ENCODE assay signal across 9 mouse cellular contexts in the genomic region with DNA sequence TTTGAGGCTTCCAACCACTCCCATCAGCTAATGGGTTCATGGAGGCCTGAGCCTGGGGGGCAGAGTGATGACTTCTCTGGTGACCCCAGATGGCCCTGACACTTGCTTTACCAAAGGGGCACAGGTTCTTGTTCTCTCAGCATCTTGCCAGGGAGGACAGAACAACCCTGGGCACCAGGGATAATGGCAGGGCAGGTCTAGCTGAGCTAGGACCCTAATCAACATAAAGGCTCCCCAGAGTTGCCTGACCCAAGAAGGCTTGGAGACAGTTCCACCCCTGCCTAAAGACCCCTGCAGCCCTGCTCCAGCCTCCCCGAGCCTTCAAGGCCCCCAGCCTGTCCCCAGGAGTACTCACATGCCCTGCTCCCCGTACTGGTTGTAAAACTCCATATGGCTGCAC. TPM values are rescaled to one million over a fixed set of nuclear protein-coding genes. Genes with fewer than 3 reads are reported as not detected.
DNase-seq lines count a peak whose midpoint lies in the region; ATAC-seq lines count a peak whose summit lies in the region.
"Had no signal": no experiment of that assay in that cellular context is flagged by ENCODE, and none has a peak within 500 bp of the region (broad histone marks: within the 10 kb centered on the region; RNA-seq: fewer than 3 reads in every experiment).

No protein-coding gene starts in this region.

- no peaks in the 10 kb centered on the region for H3K9me3 ChIP-seq in forebrain, embryonic 12.5 days
- no peaks in the 10 kb centered on the region for H3K9me3 ChIP-seq in forebrain, embryonic 16.5 days (ENCODE audit: control insufficient read depth, low read length)
- H3K9me3 ChIP-seq in neural tube, embryonic 11.5 days (ENCODE audit: control insufficient read depth, low read length) = no peaks in the 10 kb centered on the region
- H3K9me3 ChIP-seq in liver, embryonic 15.5 days (replicated peaks) = no peaks in the 10 kb centered on the region

- H3K27ac ChIP-seq in forebrain, embryonic 12.5 days = no peak overlapping the region
- no peak overlapping the region for H3K27ac ChIP-seq in forebrain, embryonic 16.5 days (ENCODE audit: low read length)
- no peak overlapping the region for H3K27ac ChIP-seq in neural tube, embryonic 11.5 days (ENCODE audit: low read depth, low read length)
- peak overlapping the region; percentile 97 for H3K27ac ChIP-seq in liver, embryonic 15.5 days (replicated peaks)

- no peak for ATAC-seq in forebrain, embryonic 12.5 days (ENCODE audit: low FRiP score)
- no peak for ATAC-seq in forebrain, embryonic 16.5 days
- no peak for ATAC-seq in neural tube, embryonic 11.5 days (ENCODE audit: insufficient read depth, low FRiP score, low TSS enrichment)
- ATAC-seq in liver, embryonic 15.5 days (ENCODE audit: insufficient read depth) = no peak

- H3K27me3 ChIP-seq in forebrain, embryonic 12.5 days = peaks cover 68% of the 10 kb centered on the region
- H3K27me3 ChIP-seq in forebrain, embryonic 16.5 days (replicated peaks; ENCODE audit: control insufficient read depth, insufficient read depth, low read length) = peaks cover 52% of the 10 kb centered on the region
- H3K27me3 ChIP-seq in neural tube, embryonic 11.5 days (ENCODE audit: control insufficient read depth, insufficient read depth, low read length) = peaks cover 39% of the 10 kb centered on the region
- H3K27me3 ChIP-seq in liver, embryonic 15.5 days = peaks cover 17% of the 10 kb centered on the region

- H3K36me3 ChIP-seq in forebrain, embryonic 12.5 days (replicated peaks) = no peaks in the 10 kb centered on the region
- H3K36me3 ChIP-seq in forebrain, embryonic 16.5 days (ENCODE audit: control insufficient read depth, insufficient read depth) = no peaks in the 10 kb centered on the region
- no peaks in the 10 kb centered on the region for H3K36me3 ChIP-seq in neural tube, embryonic 11.5 days (ENCODE audit: control insufficient read depth, insufficient read depth, low read length)
- H3K36me3 ChIP-seq in liver, embryonic 15.5 days (replicated peaks) = peaks cover 34% of the 10 kb centered on the region

- H3K4me2 ChIP-seq in forebrain, embryonic 12.5 days = peak overlapping the region; percentile 98; the same call in 1 of the 2 replicates
- no peak overlapping the region for H3K4me2 ChIP-seq in forebrain, embryonic 16.5 days (ENCODE audit: low read length)
- H3K4me2 ChIP-seq in neural tube, embryonic 11.5 days (ENCODE audit: low read depth) = peak overlapping the region; percentile 99; the same call in 1 of the 2 replicates
- peak overlapping the region; percentile 100 for H3K4me2 ChIP-seq in liver, embryonic 15.5 days

- H3K4me1 ChIP-seq in forebrain, embryonic 12.5 days = peaks cover 16% of the 10 kb centered on the region
- H3K4me1 ChIP-seq in forebrain, embryonic 16.5 days (replicated peaks; ENCODE audit: control insufficient read depth, insufficient read depth, low read length) = peaks cover 14% of the 10 kb centered on the region
- H3K4me1 ChIP-seq in neural tube, embryonic 11.5 days (ENCODE audit: control insufficient read depth, insufficient read depth, low read length) = peaks cover 13% of the 10 kb centered on the region
- H3K4me1 ChIP-seq in liver, embryonic 15.5 days (replicated peaks) = peaks cover 72% of the 10 kb centered on the region

- DNase-seq in neural tube, embryonic 11.5 days (ENCODE audit: low spot score) = no peak
- DNase-seq in neural tube, embryonic 10.5 days (ENCODE audit: extremely low spot score, low spot score) = no peak
- DNase-seq in thymus, postnatal 25 days = peak; percentile 52
- no peak for DNase-seq in adrenal gland, postnatal 14 days
- no peak for DNase-seq in cerebellum, adult 9-10 months
- DNase-seq: kidney, postnatal 36 days had no signal

- H3K9ac ChIP-seq in forebrain, embryonic 12.5 days = no peak overlapping the region
- no peak overlapping the region for H3K9ac ChIP-seq in forebrain, embryonic 16.5 days (replicated peaks; ENCODE audit: low read depth, low read length)
- no peak overlapping the region for H3K9ac ChIP-seq in neural tube, embryonic 11.5 days (ENCODE audit: low read length)
- peak overlapping the region; percentile 95 for H3K9ac ChIP-seq in liver, embryonic 15.5 days

- 46% methylated on average over 2 of the region's 2 CpGs for WGBS in forebrain, embryonic 12.5 days
- WGBS in forebrain, embryonic 16.5 days = 50% methylated on average over 2 of the region's 2 CpGs
- 22% methylated on average over 2 of the region's 2 CpGs for WGBS in neural tube, embryonic 11.5 days
- WGBS in liver, embryonic 15.5 days (ENCODE audit: insufficient replicate concordance) = 23% methylated on average over 2 of the region's 2 CpGs

- peak overlapping the region; percentile 63; the same call in 1 of the 2 replicates for H3K4me3 ChIP-seq in forebrain, embryonic 12.5 days (replicated peaks)
- no peak overlapping the region for H3K4me3 ChIP-seq in forebrain, embryonic 16.5 days (replicated peaks; ENCODE audit: low read length)
- H3K4me3 ChIP-seq in neural tube, embryonic 11.5 days (ENCODE audit: low read depth, low read length) = 0 out of 2 replicates have a peak overlapping the region, but pooled peaks have one; percentile 58
- H3K4me3 ChIP-seq in liver, embryonic 15.5 days (replicated peaks) = peak overlapping the region; percentile 90

RNA-seq across cellular contexts. Expression of a gene that starts 2.4 kb away (rescaled TPM):
- 0.67 and 0.88 TPM in 2 replicates for polyA plus RNA-seq in forebrain, embryonic 12.5 days (2016; fragmentation: Nextera tagmentation; extraction: Ambion mirVana)
- 0.20 and 0.48 TPM in 2 replicates for polyA plus RNA-seq in forebrain, embryonic 16.5 days (2015; fragmentation: Nextera tagmentation; extraction: Ambion mirVana)
- 3.1 TPM in 2 replicates for polyA plus RNA-seq in neural tube, embryonic 11.5 days (2014; fragmentation: Nextera tagmentation; extraction: Ambion mirVana)
- 11.4 TPM in 2 replicates for polyA plus RNA-seq in liver, embryonic 15.5 days (2015; fragmentation: Nextera tagmentation; extraction: Ambion mirVana)
- total RNA-seq in adrenal gland, postnatal 14 days (2021) = 3.0 and 10.0 TPM in 2 replicates

RNA-seq across cellular contexts. Expression of a gene that starts 13.1 kb away (rescaled TPM):
- polyA plus RNA-seq in forebrain, embryonic 12.5 days (2016; fragmentation: Nextera tagmentation; extraction: Ambion mirVana) = 7.0 and 7.2 TPM in 2 replicates
- 19.6 and 20.6 TPM in 2 replicates for polyA plus RNA-seq in forebrain, embryonic 16.5 days (2015; fragmentation: Nextera tagmentation; extraction: Ambion mirVana)
- 8.9 and 9.3 TPM in 2 replicates for polyA plus RNA-seq in neural tube, embryonic 11.5 days (2014; fragmentation: Nextera tagmentation; extraction: Ambion mirVana)
- polyA plus RNA-seq in liver, embryonic 15.5 days (2015; fragmentation: Nextera tagmentation; extraction: Ambion mirVana) = 1.9 and 2.0 TPM in 2 replicates
- 3.0 and 3.6 TPM in 2 replicates for total RNA-seq in adrenal gland, postnatal 14 days (2021)
